Mouse (Mus musculus) liver, postnatal 0 days (tissue): ENCODE measurements at regions not wholly inside any gene's neighbourhood (a gene's known extent, or its start where the extent isn't known, plus 50 kb on each side); places are given as distances from the start of the nearest gene placed in this dataset.
"Not testable (repeated sequence)": the region's sequence is repeated elsewhere in the genome, so short reads cannot be mapped to it uniquely, and the experiment has no call there.

ENCODE experiments used
- CTCF ChIP-seq: sonication (generic); IDR thresholded peaks from 2 replicates; pipeline ENCODE4 v1.5.1; 2016; ENCODE audit warnings: antibody characterized with exemption, low read depth
- EP300 ChIP-seq: IDR thresholded peaks from 2 replicates; pipeline ENCODE4 v1.6.1; 2016; ENCODE audit warnings: antibody characterized with exemption, low read depth, mild to moderate bottlenecking

DNA sequence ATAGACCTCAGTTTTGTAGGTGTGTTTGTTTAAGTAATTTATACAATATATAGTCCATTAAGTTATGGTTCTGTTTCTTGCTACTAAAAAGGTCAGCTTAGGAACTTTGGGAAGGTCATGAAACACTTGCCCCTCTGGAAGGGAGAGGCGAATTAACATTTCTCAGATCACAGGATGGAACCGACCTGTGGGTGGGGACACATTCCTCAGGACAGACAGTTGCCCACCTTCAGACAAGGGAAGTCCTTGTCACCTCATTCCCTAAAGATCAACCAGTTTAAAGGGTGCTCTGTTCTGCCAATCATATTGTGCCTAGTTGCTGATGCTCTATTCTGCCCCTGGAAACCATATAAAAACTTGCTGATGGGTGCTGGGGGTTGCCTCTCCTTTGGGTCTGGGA is 52.2 kb upstream of the Atxn1 start:
- not testable (repeated sequence) for TF ChIP-seq CTCF, EP300
